Mouse (Mus musculus) brain, embryonic 14.5 days (tissue): ENCODE data around the gene Iqgap3.

ENCODE experiments used
- CTCF ChIP-seq: fragments of 200-500 bp; IDR thresholded peaks from 2 replicates; pipeline ENCODE4 v1.5.1; 2012; ENCODE audit warnings: inconsistent platforms, mild to moderate bottlenecking, moderate library complexity, borderline replicate concordance; ENCODE audit not compliant: insufficient read depth, insufficient read length; ENCODE audit errors: extremely low read depth
- POLR2A ChIP-seq: fragments of 200-500 bp; IDR thresholded peaks from 2 replicates; pipeline ENCODE4 v1.6.1; 2012; ENCODE audit warnings: mild to moderate bottlenecking, inconsistent platforms, borderline replicate concordance; ENCODE audit not compliant: poor library complexity, insufficient read depth, insufficient read length, severe bottlenecking; ENCODE audit errors: extremely low read depth

DNA sequence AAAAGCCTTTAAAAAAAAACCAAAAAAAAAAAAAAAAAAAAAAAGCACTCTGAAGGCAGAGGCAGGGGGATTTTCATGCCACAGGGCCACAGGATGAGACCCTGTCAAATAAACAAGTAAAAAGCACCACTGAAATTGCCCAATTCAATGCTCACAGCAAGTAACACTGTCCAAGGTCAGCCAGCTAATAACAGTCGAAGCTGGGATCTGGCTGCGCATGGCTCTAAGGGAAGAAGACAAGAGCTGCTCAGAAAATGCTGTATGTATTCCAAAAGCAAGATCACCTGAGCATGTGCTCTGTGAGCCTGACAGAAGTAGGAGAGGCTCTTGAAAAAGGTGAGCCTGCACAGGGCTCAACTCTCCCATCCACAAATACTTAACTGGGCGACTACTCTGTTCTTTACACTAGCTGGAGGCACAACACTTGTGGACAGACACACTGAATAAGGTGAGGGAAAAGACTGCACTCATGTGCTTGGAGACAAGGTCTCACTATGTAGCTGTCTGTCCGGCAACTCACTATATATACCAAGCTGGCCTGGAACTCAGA, 55.2 kb downstream of the Iqgap3 start:
- TF ChIP-seq CTCF (no peak), POLR2A (no peak)
